Mouse (Mus musculus) G1E (cell line): ENCODE measurements around the gene Ccdc47. TPM values are rescaled to one million over a fixed set of nuclear protein-coding genes. Genes with fewer than 3 reads are reported as not detected.

Source experiments
- ATAC-seq: 2 replicates; pipeline ENCODE4 v1.8.0; 2016; ENCODE audit warnings: mild to moderate bottlenecking; ENCODE audit not compliant: insufficient number of reproducible peaks, poor library complexity, low FRiP score, severe bottlenecking; ENCODE audit errors: extremely low read depth
- DNase-seq: peaks from one replicate; pipeline ENCODE4 v3.0.0; 2012; ENCODE audit warnings: low spot score
- H3K27me3 ChIP-seq: 2 replicates; pipeline ENCODE4 v1.6.1; 2012; ENCODE audit warnings: mild to moderate bottlenecking, low read length, inconsistent platforms; ENCODE audit not compliant: insufficient read depth
- H3K36me3 ChIP-seq: replicated peaks from 2 replicates; pipeline ENCODE3; 2012; ENCODE audit warnings: mild to moderate bottlenecking, inconsistent platforms
- H3K4me1 ChIP-seq: 2 replicates; pipeline ENCODE4 v1.6.1; 2012; ENCODE audit warnings: low read depth, low read length, inconsistent platforms, mixed read lengths; ENCODE audit not compliant: insufficient read depth
- H3K4me3 ChIP-seq: 2 replicates; pipeline ENCODE4 v1.5.1; 2012; ENCODE audit warnings: low read depth, mild to moderate bottlenecking, inconsistent platforms, low read length, moderate library complexity, mixed read lengths
- H3K9me3 ChIP-seq: replicated peaks from 2 replicates; pipeline ENCODE4 v1.6.1; 2012; ENCODE audit warnings: inconsistent platforms
- CTCF ChIP-seq: IDR thresholded peaks from 2 replicates; pipeline ENCODE4 v1.5.1; 2012; ENCODE audit warnings: low read depth, low read length, inconsistent platforms, mixed read lengths
- GATA1 ChIP-seq: IDR thresholded peaks from 2 replicates; pipeline ENCODE4 v1.6.1; 2012; ENCODE audit warnings: borderline replicate concordance, low read length, inconsistent platforms, mixed read lengths
- GATA2 ChIP-seq: IDR thresholded peaks from 2 replicates; pipeline ENCODE4 v1.6.1; 2012; ENCODE audit warnings: low read depth, low read length, inconsistent platforms, borderline replicate concordance
- POLR2AphosphoS5 ChIP-seq: IDR thresholded peaks from 2 replicates; pipeline ENCODE4 v1.6.1; 2012; ENCODE audit warnings: low read depth, low read length, inconsistent platforms; ENCODE audit not compliant: insufficient replicate concordance
- TAL1 ChIP-seq: conservative IDR thresholded peaks from 2 replicates; pipeline ENCODE4 v1.6.1; 2012; ENCODE audit warnings: low read depth, low read length, inconsistent platforms, mixed read lengths
- polyA plus RNA-seq: library from polyadenylated mRNA; stranded (reverse); fragments of >175 nt; gene quantifications from 2 replicates; pipeline ENCODE4 v1.2.3, GENCODE M21; 2012
- total RNA-seq, 2 experiments: library from RNA; stranded (forward) in 1 of 2; stranded (reverse) in 1 of 2; fragments of 200-1000 nt in 1 of 2; fragments of >200 nt in 1 of 2; fragmentation: Nextera tagmentation in 1 of 2; gene quantifications; 2 replicates each; pipeline ENCODE4 v1.2.3; 2014 to 2017

Ccdc47 gene
- total and polyA plus RNA-seq, 3 experiments = 3.9 to 129 (median 78.5) TPM

DNA sequence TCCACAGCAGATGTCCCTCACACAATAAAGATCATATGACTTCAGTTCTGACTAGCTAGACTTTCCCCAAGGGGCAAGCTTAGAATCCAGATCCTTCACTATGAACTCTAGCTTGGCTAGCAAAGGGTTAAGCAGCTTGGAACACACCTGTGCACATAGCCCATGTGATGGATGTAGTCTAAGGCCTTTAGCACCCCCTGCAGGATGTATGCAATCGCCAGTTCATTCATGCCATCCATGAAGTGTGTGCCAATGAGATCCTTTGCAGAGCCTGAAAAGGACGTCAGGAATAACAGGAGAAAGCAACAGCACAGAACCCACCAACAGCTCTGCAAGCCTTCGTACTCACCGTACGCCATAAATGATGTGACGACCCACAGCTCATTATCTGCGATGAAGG, 45.3 kb downstream of the Ccdc47 start:
- Histone ChIP-seq H3K27me3 (no peaks in the 10 kb centered on the region), H3K4me1 (peaks cover 27% of the 10 kb centered on the region), H3K4me3 (no peak overlapping the region), H3K9me3 (no peaks in the 10 kb centered on the region), H3K36me3 (peaks cover 61% of the 10 kb centered on the region)
- DNase-seq (no peak), ATAC-seq (no peak)
- no peak for TF ChIP-seq GATA2

DNA sequence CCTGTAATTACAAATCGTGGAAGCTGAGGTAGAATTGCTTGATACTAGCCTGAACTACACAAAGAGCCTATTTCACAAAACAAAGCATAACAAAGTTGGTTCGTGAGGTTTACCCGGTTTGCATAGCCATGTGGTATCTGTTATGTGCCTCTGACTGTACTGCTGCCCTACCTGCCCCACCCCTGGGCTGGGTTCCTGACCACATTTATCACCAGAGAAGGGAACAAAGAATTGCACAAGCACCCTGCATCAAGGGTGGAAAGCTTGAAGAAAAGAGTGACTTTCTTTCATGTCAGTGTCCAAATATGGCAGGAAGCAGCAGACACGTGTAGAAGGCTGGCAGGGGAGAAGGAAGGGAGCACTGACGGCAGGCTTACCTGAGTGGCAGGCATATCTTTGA, 48.7 kb downstream of the Ccdc47 start:
- DNase-seq (no peak), ATAC-seq (no peak)
- peaks cover 75% of the 10 kb centered on the region for H3K36me3 ChIP-seq
- no peak overlapping the region for H3K4me3 ChIP-seq
- H3K27me3 ChIP-seq = no peaks in the 10 kb centered on the region
- no peaks in the 10 kb centered on the region for H3K9me3 ChIP-seq
- H3K4me1 ChIP-seq = peaks cover 11% of the 10 kb centered on the region
- TF ChIP-seq TAL1 = no peak
- no peak for TF ChIP-seq POLR2AphosphoS5
- TF ChIP-seq GATA1 = no peak
- no peak for TF ChIP-seq GATA2
- no peak for TF ChIP-seq CTCF

- Histone ChIP-seq H3K4me3 (no peak overlapping the region), H3K36me3 (peaks cover 67% of the 10 kb centered on the region)
- TF ChIP-seq CTCF = no peak
- no peak for TF ChIP-seq GATA2
- TF ChIP-seq GATA1 = no peak
Observed at GRCm38 (mm10) chr11:106164601-106165180, 51.5 kb downstream of the Ccdc47 start.

GRCm38 (mm10) chr11:106163546-106163945, 52.6 kb downstream of the Ccdc47 start:
- TF ChIP-seq POLR2AphosphoS5 (no peak), GATA1 (no peak), TAL1 (no peak), GATA2 (no peak), CTCF (no peak)
- Histone ChIP-seq H3K27me3 (peaks cover 3% of the 10 kb centered on the region; the same call in 1 of the 2 replicates), H3K36me3 (peaks cover 68% of the 10 kb centered on the region), H3K4me1 (peaks cover 32% of the 10 kb centered on the region), H3K9me3 (no peaks in the 10 kb centered on the region), H3K4me3 (no peak overlapping the region)
- no peak for DNase-seq
- no peak for ATAC-seq

More at GRCm38 (mm10) chr11:106164601-106165180, 51.5 kb downstream of the Ccdc47 start:
- Histone ChIP-seq H3K27me3 (peaks cover 3% of the 10 kb centered on the region; the same call in 1 of the 2 replicates), H3K9me3 (no peaks in the 10 kb centered on the region), H3K4me1 (peaks cover 24% of the 10 kb centered on the region)
- ATAC-seq (no peak), DNase-seq (no peak)

- Histone ChIP-seq H3K36me3 (peaks cover 69% of the 10 kb centered on the region), H3K9me3 (no peaks in the 10 kb centered on the region), H3K4me3 (no peak overlapping the region), H3K27me3 (peaks cover 3% of the 10 kb centered on the region; the same call in 1 of the 2 replicates), H3K4me1 (peaks cover 37% of the 10 kb centered on the region)
- DNase-seq (no peak), ATAC-seq (no peak)
- no peak for TF ChIP-seq CTCF
- TF ChIP-seq TAL1 = no peak
- no peak for TF ChIP-seq GATA1
Observed at GRCm38 (mm10) chr11:106162237-106162636, 53.9 kb downstream of the Ccdc47 start.

DNA sequence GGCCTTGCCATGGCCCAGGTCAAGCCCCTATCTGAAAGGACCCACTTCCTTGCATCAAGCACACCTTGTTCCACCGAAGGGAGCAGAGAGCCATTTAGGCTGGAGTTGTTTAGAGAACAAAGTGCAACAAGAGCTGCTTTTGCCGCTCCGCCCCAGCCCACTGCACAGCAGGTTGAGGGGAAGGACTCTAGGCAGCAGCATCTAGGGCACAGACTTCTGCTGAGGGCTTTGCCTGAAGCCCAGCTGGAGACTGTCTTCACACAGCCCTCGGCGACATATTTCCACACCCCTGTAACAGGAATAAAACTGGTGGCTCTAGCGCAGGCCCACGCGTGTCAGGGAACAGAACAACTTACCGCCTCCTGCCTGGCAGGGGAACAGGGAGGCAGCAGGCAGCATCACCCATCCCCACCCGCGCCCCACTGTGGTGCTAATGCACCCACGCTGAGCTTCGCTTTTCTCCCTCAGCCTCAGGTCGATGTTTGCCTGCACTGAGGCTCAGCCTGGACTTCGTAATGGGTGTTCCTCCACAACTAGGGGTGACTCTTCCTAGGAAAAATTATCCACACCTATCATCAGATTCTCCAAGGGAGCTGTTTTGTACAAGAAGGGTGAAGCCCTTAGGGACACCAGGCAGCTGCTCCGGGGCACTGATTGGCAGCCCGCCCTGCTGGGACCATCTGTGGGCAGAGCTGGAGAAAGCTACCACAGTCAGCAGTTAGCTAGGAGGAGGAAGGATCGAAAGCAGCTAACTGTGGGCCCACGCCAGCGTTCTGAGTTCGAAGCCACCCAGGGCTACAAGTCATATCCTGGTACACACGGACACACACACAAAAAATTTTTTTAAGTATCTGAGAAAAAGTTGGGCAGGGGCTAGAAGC, 55.1 kb downstream of the Ccdc47 start, which contains the start of the genes Gm10840 and Limd2:
Gene Gm10840, plus strand, starts transcription at position 10 of the 881 bp plus-strand sequence.
Gene Limd2, minus strand, starts transcription at position 20 of the 881 bp plus-strand sequence.
- TF ChIP-seq CTCF = no peak
- TF ChIP-seq TAL1 = no peak
- no peak for TF ChIP-seq GATA2
- TF ChIP-seq GATA1 = no peak
- no peak for TF ChIP-seq POLR2AphosphoS5
- Histone ChIP-seq H3K27me3 (peaks cover 3% of the 10 kb centered on the region; the same call in 1 of the 2 replicates), H3K4me1 (peaks cover 46% of the 10 kb centered on the region), H3K9me3 (no peaks in the 10 kb centered on the region), H3K4me3 (peak within 1 kb of the TSS; percentile 83), H3K36me3 (peaks cover 71% of the 10 kb centered on the region)
- DNase-seq = no peak
- ATAC-seq = no peak
